Mouse (Mus musculus) forelimb bud, embryonic 11.5 days (tissue): ENCODE measurements around the gene Bzw1.
"Not testable (repeated sequence)": the region's sequence is repeated elsewhere in the genome, so short reads cannot be mapped to it uniquely, and the experiment has no call there.

Experiments used
- DNase-seq: peaks from one replicate; pipeline ENCODE4 v3.0.0-alpha.2; 2012; ENCODE audit warnings: low read depth, low spot score

Bzw1 gene

GRCm38 (mm10) chr1:58392652-58393283 is at the start of gene Bzw1:
Gene Bzw1, plus strand, starts transcription at chr1:58392898.
- peak; percentile 93 for DNase-seq

DNA sequence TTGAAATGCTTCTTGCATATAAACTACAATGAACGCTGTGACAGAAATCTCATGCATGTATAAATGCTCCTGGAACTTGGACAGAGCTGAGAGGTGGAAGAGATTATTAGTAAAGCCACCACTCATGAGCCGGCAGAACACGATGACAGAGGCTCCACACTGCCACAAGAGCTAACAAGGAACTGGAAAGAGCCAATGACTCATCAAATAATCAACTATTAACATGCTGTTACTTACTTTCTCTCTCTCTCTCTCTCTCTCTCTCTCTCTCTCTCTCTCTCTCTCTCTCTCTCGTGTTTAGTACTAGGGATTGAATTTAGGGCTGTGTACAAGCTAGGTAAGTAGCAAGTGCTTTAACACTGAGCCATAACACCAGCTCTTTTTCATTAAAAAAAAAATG is 48.8 kb upstream of the Bzw1 start:
- no peak for DNase-seq

DNA sequence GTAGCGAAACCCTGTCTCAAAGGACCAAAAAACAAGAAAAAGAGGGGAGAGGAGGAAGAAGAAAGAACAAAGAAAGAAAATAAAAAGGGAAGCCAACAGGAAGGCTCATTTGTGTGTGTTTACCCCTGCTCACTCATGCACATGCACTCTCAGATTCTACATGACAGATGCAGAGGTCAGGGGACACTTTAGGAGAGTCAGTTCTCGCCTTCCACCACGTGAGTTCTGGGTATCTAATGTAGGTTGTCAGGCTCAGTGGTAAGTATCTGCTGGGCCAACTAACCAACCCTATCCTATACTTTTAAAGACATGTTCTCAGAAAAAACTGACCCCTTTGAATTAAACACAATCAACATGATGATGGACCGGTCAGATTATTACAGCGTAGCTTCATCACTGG is 48.1 kb upstream of the Bzw1 start:
- DNase-seq: no peak

DNA sequence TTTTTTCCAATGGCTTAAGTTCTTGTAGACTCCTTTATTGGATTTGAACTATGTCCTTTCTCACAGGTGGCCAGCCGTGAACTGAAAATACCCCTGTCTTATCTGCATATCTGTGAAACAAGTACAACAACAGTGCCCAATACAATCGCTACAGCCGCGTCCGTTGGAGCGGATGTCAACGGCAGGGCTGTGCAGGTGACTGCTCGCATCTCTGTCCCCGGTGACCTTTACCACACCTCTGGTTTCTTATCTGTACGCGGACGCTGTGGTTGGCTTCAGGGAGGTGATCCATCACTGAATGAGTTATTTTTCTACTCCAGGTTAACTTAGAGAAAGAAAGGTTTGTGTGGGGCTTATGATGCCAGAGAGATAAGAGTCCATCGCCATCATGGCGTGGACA is 46.5 kb upstream of the Bzw1 start:
- DNase-seq: no peak

DNA sequence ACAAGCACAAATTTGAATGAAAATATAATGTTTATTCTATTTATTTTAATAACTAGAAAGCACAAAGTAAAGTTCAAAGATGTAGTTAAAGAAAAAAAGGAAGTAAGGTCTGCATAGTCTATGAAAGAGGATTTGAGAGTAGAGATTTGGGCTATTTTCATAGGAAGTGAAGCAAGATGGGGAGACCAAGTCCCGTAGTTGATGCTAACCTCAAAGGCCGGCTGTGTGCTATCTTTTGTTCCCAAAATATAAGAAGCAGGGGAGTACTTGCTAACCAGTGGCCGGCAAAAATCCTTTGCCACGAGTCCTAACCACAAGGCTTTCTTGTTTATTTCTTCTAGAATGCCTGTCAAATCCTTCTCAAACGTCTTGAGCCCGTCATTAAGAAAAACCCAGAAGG is 44.0 kb upstream of the Bzw1 start:
- DNase-seq: no peak

DNA sequence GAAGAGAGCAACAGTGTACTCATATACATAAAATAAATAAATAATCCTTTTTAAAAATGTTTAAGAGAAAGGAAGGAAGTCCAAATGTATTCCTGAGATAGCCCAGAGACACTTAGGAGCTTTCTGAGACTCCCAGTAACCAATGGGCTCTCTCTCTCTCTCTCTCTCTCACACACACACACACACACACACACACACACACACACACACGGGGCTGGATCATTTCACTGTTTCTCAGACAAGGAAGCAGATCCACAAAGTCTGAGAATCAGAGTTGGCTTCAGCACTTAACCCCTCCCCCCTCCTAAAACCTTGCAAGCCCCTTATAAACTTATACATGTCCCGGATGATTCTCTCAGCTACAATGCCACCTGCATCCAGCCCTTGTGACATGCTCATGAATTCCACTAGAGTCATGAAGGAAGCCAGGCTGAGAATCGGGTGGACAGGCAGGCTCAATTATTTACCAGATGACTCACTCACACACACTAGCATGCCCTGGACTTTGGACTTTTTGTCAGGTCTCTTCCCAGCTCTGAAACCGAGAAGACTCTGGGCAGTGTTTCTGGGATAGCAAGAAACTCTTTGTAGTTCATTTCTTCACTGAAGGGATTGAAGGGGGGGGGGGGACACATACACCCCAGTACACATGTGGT is 39.3 kb upstream of the Bzw1 start:
- DNase-seq: no peak

DNA sequence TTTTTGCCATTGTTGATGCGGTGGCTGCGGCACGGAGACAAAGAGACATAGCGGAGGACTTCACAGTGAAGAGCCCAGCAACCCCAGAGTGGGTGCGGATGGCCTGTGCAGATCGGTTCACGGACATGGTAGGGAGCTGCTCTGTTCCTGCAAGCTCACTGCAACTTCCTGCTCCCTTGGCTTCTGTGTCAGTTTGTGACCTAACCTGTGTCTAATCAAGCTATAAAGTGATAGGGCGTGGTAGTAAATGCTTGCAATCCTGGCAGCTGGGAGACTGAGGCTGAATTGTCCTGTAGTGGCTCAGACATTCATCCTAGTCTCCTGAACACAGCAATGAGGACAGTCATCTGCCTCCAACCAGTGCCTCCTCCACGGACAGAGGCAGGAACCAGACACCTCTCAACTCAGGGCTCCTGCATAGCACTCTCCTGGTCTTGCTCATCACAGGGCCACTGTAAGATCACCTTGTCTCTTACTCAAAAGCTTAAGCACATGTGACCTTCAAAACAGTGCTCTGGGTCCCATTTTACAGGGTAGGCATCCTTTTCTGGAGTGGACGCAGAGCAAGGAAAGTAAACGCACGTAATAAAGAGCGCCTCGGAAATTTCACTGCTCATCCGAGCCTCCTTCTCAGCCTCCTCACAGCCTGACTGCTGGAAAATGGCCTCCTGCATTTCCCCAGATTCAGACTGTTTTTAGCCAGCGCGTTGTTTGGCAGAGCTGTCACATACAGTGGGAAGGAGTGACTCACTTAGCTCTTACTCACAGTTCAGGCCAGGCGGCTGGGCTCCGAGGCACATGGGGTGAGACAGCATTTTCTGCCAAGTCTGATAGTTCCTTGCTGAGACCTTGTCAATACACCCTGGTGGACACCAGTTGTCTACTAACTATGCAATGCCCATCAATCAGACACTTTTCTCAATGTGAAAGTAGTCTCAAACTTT is 33.5 kb upstream of the Bzw1 start:
- DNase-seq: no peak

GRCm38 (mm10) chr1:58362296-58362695 is 30.4 kb upstream of the Bzw1 start:
- DNase-seq: no peak

- no peak for DNase-seq
These were observed 28.1 kb upstream of the Bzw1 start for GRCm38 (mm10) chr1:58364551-58364950.

DNA sequence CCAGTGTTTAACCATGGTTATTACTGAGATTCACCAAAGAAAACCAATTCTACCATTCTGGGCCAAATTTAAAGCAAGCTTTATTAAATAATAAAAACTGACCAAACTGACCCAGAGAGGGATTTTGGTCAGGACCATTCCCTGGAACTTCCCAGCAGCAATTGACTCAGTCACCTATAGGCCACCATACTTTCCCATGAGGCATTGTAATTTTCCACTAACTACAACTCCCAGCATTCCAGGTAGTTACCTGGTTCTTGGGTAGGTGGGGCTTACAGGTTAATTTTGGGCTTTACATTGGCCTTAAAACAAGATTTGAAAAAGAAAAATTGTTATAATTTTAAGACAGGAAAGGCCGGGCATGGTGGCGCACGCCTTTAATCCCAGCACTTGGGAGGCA is 26.9 kb upstream of the Bzw1 start:
- no peak for DNase-seq

GRCm38 (mm10) chr1:58366737-58367471 is 25.8 kb upstream of the Bzw1 start:
- DNase-seq: no peak

DNA sequence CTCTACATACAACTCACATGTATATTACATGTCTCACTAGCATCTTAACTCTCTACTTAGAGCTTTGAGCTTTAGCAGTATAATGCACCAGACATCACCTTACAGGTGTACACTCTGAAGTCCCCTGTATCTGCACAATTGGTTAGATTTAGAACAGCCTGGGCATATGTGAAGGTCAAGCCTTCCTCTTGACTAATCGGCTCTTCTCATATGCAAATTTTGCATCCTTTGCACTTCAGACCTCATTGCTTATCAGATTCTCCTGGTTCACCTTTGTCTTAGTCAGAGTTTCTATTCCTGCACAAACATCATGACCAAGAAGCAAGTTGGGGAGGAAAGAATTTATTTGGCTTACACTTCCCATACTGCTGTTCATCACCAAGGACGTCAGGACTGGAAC is 23.0 kb upstream of the Bzw1 start:
- no peak for DNase-seq

DNA sequence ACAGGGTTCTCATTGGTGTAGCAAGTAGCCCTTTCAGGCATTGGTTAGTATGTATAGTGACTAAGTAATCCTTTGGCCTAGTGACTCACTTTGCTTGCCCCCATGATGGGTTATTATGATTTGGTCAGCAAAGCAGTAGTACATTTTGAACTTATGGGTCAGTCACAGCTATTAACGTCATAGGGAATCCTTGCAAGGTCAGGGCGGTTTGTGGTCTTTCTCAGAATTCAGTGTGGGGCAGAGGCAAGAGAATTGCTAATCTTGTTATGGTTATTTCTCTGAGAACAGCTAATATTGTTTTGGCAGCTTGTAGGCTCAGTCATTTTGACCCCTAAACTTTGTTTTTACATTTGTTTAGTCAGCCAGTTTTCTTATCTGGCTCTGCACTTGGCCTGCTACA is 18.4 kb upstream of the Bzw1 start:
- DNase-seq: not testable (repeated sequence)

DNA sequence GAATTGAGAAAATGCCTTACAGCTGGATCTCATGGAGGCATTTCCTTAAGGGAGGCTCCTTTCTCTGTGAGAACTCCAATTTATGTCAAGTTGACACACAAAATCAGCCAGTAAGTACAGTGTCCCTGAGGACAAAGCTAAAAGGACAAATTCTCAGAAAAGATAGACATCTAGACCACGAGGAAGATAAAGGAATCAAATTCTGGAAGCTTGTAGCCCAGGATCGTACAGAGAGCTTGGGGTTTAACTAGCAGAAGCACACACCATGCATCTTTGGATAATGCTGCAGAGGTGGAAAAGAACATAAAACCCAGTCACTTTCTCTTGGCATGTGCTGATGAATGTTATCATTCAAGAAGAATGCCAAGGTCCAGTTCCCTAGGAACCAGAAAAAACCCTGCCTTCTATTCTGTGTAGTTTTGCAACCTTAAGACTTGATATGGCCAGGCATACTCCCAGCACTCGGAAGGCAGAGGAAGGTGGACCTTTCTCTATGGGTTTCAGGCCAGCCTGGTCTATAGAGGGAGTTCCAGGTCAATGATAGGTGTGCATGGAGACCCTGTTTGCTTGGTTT is 17.0 kb upstream of the Bzw1 start:
- no peak for DNase-seq

DNA sequence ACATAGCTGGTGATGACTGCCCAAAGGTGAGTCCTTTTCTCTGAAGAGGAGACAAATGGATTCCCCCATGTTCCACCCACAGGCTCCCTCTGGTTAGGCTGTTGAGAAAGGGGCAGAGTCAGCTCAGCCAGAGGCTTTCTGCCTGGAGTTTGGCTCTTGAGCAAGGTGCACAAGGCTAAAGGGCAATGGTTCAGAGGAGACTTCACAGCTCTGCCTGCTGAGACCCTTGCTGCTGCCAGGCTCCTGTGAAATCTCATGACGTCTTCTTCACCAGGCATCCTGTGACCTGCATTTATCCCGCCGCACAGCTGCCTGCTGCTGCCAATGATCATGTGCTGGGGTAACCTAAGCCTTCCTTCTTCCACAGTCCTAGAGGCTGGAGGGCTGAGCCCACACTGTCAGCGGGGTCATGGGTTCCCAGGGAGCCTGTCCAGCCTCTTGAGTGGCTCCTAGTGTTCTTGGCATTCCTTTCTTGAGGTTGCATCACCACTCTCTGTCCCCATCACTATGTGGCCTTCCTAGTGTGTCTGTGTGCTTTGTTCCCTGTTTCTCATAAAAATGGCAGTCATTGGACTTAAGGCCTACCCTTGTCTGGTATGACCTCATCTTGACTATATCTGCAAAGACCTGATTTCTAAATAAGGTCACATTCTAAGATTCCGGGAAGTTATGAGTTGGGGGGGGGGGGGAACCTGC is 10.0 kb upstream of the Bzw1 start:
- no peak for DNase-seq

- DNase-seq: no peak
These were observed 1.1 kb upstream of the Bzw1 start for GRCm38 (mm10) chr1:58391421-58392267.

GRCm38 (mm10) chr1:58392268-58392651 is 438 bp upstream of the Bzw1 start:
- DNase-seq: peak; percentile 31

DNA sequence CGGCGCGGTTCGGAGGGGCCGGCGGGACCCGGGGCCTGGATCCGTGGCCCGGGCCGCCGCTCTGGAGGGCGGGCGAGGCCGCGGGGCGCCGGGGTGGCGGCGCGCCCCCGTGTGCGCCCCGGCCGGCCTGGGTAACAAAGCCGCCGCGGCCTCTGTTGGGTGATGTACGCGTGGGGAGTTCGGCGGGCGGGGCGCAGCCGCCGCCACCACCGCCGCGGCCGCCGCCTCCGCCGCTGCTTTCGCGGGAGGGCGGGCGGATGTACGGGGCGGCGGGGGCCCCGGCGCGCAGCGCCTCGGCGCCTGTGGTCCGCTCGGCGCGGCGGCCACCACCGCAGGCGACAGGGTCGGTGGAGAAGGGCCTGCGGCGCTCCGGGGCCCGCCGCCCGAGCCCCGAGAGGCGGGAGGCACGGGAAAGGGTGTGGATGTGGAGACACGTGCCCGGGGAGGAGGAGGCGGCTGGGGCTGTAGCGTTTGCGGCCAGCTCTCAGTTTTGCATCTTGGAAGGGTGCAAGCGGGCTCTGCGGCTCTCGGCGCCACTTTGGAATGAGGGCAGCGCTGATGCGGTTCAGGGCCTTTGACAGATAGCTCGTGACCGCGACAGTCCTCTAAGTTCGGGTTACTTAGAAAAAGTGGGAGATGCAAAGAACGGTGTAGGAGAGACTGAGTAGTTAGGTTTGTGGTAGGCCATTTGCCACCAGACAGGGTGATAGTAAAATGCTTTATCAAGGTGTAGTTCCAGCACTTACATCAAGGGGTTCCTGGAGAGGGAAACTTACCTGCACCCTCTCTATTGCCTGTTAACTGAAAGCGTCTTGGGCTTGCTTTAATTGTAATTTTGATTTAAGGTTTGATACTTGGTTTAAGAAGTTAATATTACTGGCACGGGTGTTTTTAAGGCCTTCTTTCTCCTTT is 842 bp downstream of the Bzw1 start:
- peak; percentile 28 for DNase-seq

DNA sequence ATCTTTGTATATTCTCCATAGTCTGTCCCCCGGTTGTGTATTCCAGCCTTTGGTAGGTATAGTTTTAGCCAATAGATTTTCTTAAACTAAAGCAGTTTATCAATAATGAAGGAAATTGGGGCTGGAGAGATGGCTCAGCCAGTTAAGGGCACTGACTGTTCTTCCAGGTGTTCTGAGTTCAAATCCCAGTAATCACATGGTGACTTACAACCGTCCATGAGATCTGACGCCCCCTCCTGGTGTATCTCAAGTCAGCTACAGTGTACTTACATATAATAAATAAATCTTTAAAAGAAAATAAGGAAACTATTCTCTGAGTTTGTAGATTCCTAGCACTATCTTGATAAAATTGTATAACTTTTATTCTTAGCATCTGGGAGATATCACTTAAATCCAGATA is 2.6 kb downstream of the Bzw1 start:
- DNase-seq: no peak
